Mouse (Mus musculus) right cerebral cortex, adult 2 months (tissue): ENCODE results near the gene Ckap2.
A peak's percentile ranks its signal among the peaks of the same experiment; 100 is the strongest.
"Not testable (repeated sequence)": the region's sequence is repeated elsewhere in the genome, so short reads cannot be mapped to it uniquely, and the experiment has no call there.

Experiments used
- DNase-seq, 2 experiments: peaks; one replicate each; pipeline ENCODE4 v3.0.0; 2021 to 2022; ENCODE audit warnings: low spot score in 2 of 2

Ckap2 gene

GRCm38 (mm10) chr8:22149643-22150344 lies 35.8 kb downstream of the Ckap2 start:
- DNase-seq: no peak

- no peak for DNase-seq
Observed at GRCm38 (mm10) chr8:22148367-22148740, 37.3 kb downstream of the Ckap2 start.

- DNase-seq: no peak
Observed at GRCm38 (mm10) chr8:22147706-22148366, 37.8 kb downstream of the Ckap2 start.

- no peak for DNase-seq
Observed at GRCm38 (mm10) chr8:22145831-22146230, 39.8 kb downstream of the Ckap2 start.

GRCm38 (mm10) chr8:22143764-22144491 lies 41.7 kb downstream of the Ckap2 start:
- DNase-seq: no peak

GRCm38 (mm10) chr8:22142592-22142991 lies 43.0 kb downstream of the Ckap2 start:
- no peak for DNase-seq

GRCm38 (mm10) chr8:22141836-22142385 lies 43.7 kb downstream of the Ckap2 start:
- DNase-seq: no peak

- not testable (repeated sequence) for DNase-seq
Observed at GRCm38 (mm10) chr8:22136462-22136861, 49.2 kb downstream of the Ckap2 start.

GRCm38 (mm10) chr8:22134750-22135135 lies 50.9 kb downstream of the Ckap2 start:
- DNase-seq: no peak

GRCm38 (mm10) chr8:22134078-22134749 lies 51.4 kb downstream of the Ckap2 start:
- DNase-seq: peak; percentile 5 to 12

- DNase-seq: no peak
Observed at GRCm38 (mm10) chr8:22132062-22132461, 53.6 kb downstream of the Ckap2 start.

- peak in 1 of 2 experiments; percentile 5 for DNase-seq
Observed at GRCm38 (mm10) chr8:22124220-22125152, 61.1 kb downstream of the Ckap2 start, which contains the start of gene Nek5. TSS of gene Nek5 (minus strand) at chr8:22125053.
